Mouse (Mus musculus): ENCODE results near the gene Ankrd2.

DNA sequence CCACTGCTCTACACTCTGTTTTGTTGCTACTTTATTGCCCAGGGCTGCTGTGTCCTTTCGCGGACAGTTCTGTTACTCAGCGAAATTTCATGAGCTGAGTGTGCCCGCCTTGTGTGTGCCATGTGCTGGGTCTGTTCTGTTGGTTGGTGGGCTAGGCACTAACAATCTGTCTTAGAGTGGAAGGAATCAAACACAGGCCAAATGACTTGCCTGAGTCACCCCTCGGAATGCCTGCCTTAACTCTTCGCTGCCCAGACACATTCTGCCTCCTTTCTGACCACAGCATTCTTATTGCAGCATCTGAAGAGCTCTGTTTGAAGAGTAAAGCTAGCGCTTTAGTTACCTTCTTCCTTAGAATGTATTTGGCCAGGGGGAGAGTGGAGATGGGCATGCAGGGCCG lies 29.2 kb upstream of the Ankrd2 start:
- TF ChIP-seq EP300 (IDR thresholded peaks at IDR 0.05; ENCODE audit: low read depth) (no peak), CTCF (IDR thresholded peaks at IDR 0.05; ENCODE audit: low read depth) (no peak)
